Mouse (Mus musculus) left cerebral cortex, postnatal 10 days (tissue): ENCODE measurements around the gene Wdfy4. TPM values are rescaled to one million over a fixed set of nuclear protein-coding genes. Genes with fewer than 3 reads are reported as not detected.

Source experiments
- DNase-seq, 2 experiments: peaks; one replicate each; pipeline ENCODE4 v3.0.0; 2021 to 2022; ENCODE audit warnings: low spot score in 2 of 2, mixed read lengths in 1 of 2; ENCODE audit errors: extremely low spot score in 1 of 2
- intact Hi-C: fragments of 180-260 bp; cut with DNase I; formaldehyde crosslinking; loops from one replicate; pipeline ENCODE4 v1.15.1; 2025
- total RNA-seq, 2 experiments: library from RNA; stranded (reverse); gene quantifications; 2 replicates each; pipeline ENCODE4 v1.2.3; 2021

The Wdfy4 gene
- total RNA-seq, 2 experiments from 2014 or later = 2.0 to 2.8 TPM

- DNase-seq = no peak
- intact Hi-C loops = loop anchor here (10.0 kb wide), 1 partner anchor 667 kb away; no protein-coding TSS in a partner anchor
These were observed 16.9 kb upstream of the Wdfy4 start for GRCm38 (mm10) chr14:33202161-33202560.

- intact Hi-C loops = loop anchor here (10.0 kb wide), 1 partner anchor 589 kb away; no protein-coding TSS in a partner anchor
- DNase-seq = no peak
These were observed 8.9 kb upstream of the Wdfy4 start for GRCm38 (mm10) chr14:33194241-33194640.

GRCm38 (mm10) chr14:33193762-33194161, 8.5 kb upstream of the Wdfy4 start:
- DNase-seq = no peak
- intact Hi-C loops = loop anchor here (10.0 kb wide), 1 partner anchor 589 kb away; no protein-coding TSS in a partner anchor

- DNase-seq = no peak
- intact Hi-C loops = loop anchor here (10.0 kb wide), 1 partner anchor 586 kb away; no protein-coding TSS in a partner anchor
These were observed 5.3 kb upstream of the Wdfy4 start for GRCm38 (mm10) chr14:33190646-33191045.

- DNase-seq = no peak
- intact Hi-C loops = loop anchor here (10.0 kb wide), 1 partner anchor 585 kb away; no protein-coding TSS in a partner anchor
These were observed 4.6 kb upstream of the Wdfy4 start for GRCm38 (mm10) chr14:33189849-33190423.

- DNase-seq = no peak
- intact Hi-C loops = no loop called here
These were observed 3.9 kb upstream of the Wdfy4 start for GRCm38 (mm10) chr14:33189230-33189629.

GRCm38 (mm10) chr14:33187201-33187600, 1.9 kb upstream of the Wdfy4 start:
- DNase-seq = no peak
- intact Hi-C loops = no loop called here

GRCm38 (mm10) chr14:33180102-33180501, 5.2 kb downstream of the Wdfy4 start:
- intact Hi-C loops = no loop called here
- DNase-seq = no peak

GRCm38 (mm10) chr14:33175059-33175821, 10.1 kb downstream of the Wdfy4 start:
- no peak for DNase-seq
- intact Hi-C loops = no loop called here

GRCm38 (mm10) chr14:33171942-33172341, 13.4 kb downstream of the Wdfy4 start:
- no peak for DNase-seq
- intact Hi-C loops = no loop called here

- DNase-seq = no peak
- intact Hi-C loops = no loop called here
These were observed 16.6 kb downstream of the Wdfy4 start for GRCm38 (mm10) chr14:33168750-33169149.

- no peak for DNase-seq
- intact Hi-C loops = no loop called here
These were observed 23.1 kb downstream of the Wdfy4 start for GRCm38 (mm10) chr14:33162238-33162637.

GRCm38 (mm10) chr14:33158268-33158667, 27.0 kb downstream of the Wdfy4 start:
- no peak for DNase-seq
- intact Hi-C loops = no loop called here

GRCm38 (mm10) chr14:33152941-33153340, 32.4 kb downstream of the Wdfy4 start:
- DNase-seq = peak in 1 of 2 experiments; percentile 27
- intact Hi-C loops = no loop called here

- intact Hi-C loops = no loop called here
- DNase-seq = no peak
These were observed 39.0 kb downstream of the Wdfy4 start for GRCm38 (mm10) chr14:33146287-33146686.

- intact Hi-C loops = no loop called here
- DNase-seq = no peak
These were observed 48.5 kb downstream of the Wdfy4 start for GRCm38 (mm10) chr14:33136843-33137242.

- DNase-seq = no peak
- intact Hi-C loops = no loop called here
These were observed 50.1 kb downstream of the Wdfy4 start for GRCm38 (mm10) chr14:33135170-33135569.

- no peak for DNase-seq
- intact Hi-C loops = no loop called here
These were observed 54.1 kb downstream of the Wdfy4 start for GRCm38 (mm10) chr14:33131044-33131758.

GRCm38 (mm10) chr14:33116590-33116989, 68.7 kb downstream of the Wdfy4 start:
- intact Hi-C loops = no loop called here
- no peak for DNase-seq

GRCm38 (mm10) chr14:33104809-33105208, 80.5 kb downstream of the Wdfy4 start:
- intact Hi-C loops = no loop called here
- no peak for DNase-seq
